Mouse (Mus musculus): Measurements from ENCODE around the gene Bcar1. TPM values are rescaled to one million over a fixed set of nuclear protein-coding genes. Genes with fewer than 3 reads are reported as not detected.

The Bcar1 gene
- total RNA-seq, 2 experiments from 2014 or later = 47.5 to 53.7 TPM

GRCm38 (mm10) chr8:111700740-111701139 lies 42.9 kb downstream of the Bcar1 start:
- intact Hi-C loops (cut with DNase I) = no loop called here
- no peak for DNase-seq (ENCODE audit: low spot score in 2 of 2)

- DNase-seq (ENCODE audit: low spot score in 2 of 2) = no peak
- intact Hi-C loops (cut with DNase I) = no loop called here
These were observed 43.4 kb downstream of the Bcar1 start for GRCm38 (mm10) chr8:111700201-111700600.

- no peak for DNase-seq (ENCODE audit: low spot score in 2 of 2)
- intact Hi-C loops (cut with DNase I) = no loop called here
These were observed 44.6 kb downstream of the Bcar1 start for GRCm38 (mm10) chr8:111699035-111699434.

- intact Hi-C loops (cut with DNase I) = no loop called here
These were observed 46.0 kb downstream of the Bcar1 start for GRCm38 (mm10) chr8:111697655-111698054.

GRCm38 (mm10) chr8:111695441-111695840 lies 48.2 kb downstream of the Bcar1 start:
- intact Hi-C loops (cut with DNase I) = no loop called here
- no peak for DNase-seq (ENCODE audit: low spot score in 2 of 2)

More at GRCm38 (mm10) chr8:111697655-111698054, 46.0 kb downstream of the Bcar1 start:
- DNase-seq (ENCODE audit: low spot score in 2 of 2) = no peak

- DNase-seq (ENCODE audit: low spot score in 2 of 2) = no peak
- intact Hi-C loops (cut with DNase I) = no loop called here
These were observed 50.3 kb downstream of the Bcar1 start for GRCm38 (mm10) chr8:111693261-111693741.

- no peak for DNase-seq (ENCODE audit: low spot score in 2 of 2)
- intact Hi-C loops (cut with DNase I) = no loop called here
These were observed 52.6 kb downstream of the Bcar1 start, which contains the start of gene Ctrb1 for GRCm38 (mm10) chr8:111690960-111691445. Gene Ctrb1 (minus strand): TSS chr8:111691010.

- no peak for DNase-seq (ENCODE audit: low spot score in 2 of 2)
- intact Hi-C loops (cut with DNase I) = no loop called here
These were observed 56.7 kb downstream of the Bcar1 start for GRCm38 (mm10) chr8:111686881-111687280.

- intact Hi-C loops (cut with DNase I) = no loop called here
- no peak for DNase-seq (ENCODE audit: low spot score in 2 of 2)
These were observed 61.1 kb downstream of the Bcar1 start for GRCm38 (mm10) chr8:111682521-111682920.

- intact Hi-C loops (cut with DNase I) = no loop called here
- DNase-seq (ENCODE audit: low spot score in 2 of 2) = no peak
These were observed 62.5 kb downstream of the Bcar1 start for GRCm38 (mm10) chr8:111681153-111681552.

GRCm38 (mm10) chr8:111680423-111681028 lies 63.1 kb downstream of the Bcar1 start:
- peak in 1 of 2 experiments; percentile 21 for DNase-seq (ENCODE audit: low spot score in 2 of 2)

GRCm38 (mm10) chr8:111678848-111679247 lies 64.8 kb downstream of the Bcar1 start:
- intact Hi-C loops (cut with DNase I) = loop anchor here (5.0 kb wide), 2 partner anchors 133 to 148 kb away; no protein-coding TSS in a partner anchor
- DNase-seq (ENCODE audit: low spot score in 2 of 2) = peak; percentile 64 to 75

More at GRCm38 (mm10) chr8:111680423-111681028, 63.1 kb downstream of the Bcar1 start:
- intact Hi-C loops (cut with DNase I) = loop anchor here (1.0 kb wide), 1 partner anchor 68 kb away; no protein-coding TSS in a partner anchor

- DNase-seq (ENCODE audit: low spot score in 2 of 2) = peak; percentile 65 to 78
- intact Hi-C loops (cut with DNase I) = loop anchor here (5.0 kb wide), 2 partner anchors 134 to 149 kb away; no protein-coding TSS in a partner anchor
These were observed 65.5 kb downstream of the Bcar1 start for GRCm38 (mm10) chr8:111678111-111678510.

- DNase-seq (ENCODE audit: low spot score in 2 of 2) = no peak
- intact Hi-C loops (cut with DNase I) = loop anchor here (5.0 kb wide), 2 partner anchors 136 to 151 kb away; no protein-coding TSS in a partner anchor
These were observed 67.4 kb downstream of the Bcar1 start for GRCm38 (mm10) chr8:111676237-111676636.

GRCm38 (mm10) chr8:111666751-111667150 lies 76.9 kb downstream of the Bcar1 start:
- intact Hi-C loops (cut with DNase I) = no loop called here

GRCm38 (mm10) chr8:111662473-111662872 lies 81.1 kb downstream of the Bcar1 start:
- DNase-seq (ENCODE audit: low spot score in 2 of 2) = peak; percentile 71 to 79
- intact Hi-C loops (cut with DNase I) = no loop called here

More at GRCm38 (mm10) chr8:111666751-111667150, 76.9 kb downstream of the Bcar1 start:
- DNase-seq (ENCODE audit: low spot score in 2 of 2) = no peak

Small RNAs within 50 kb of the gene (microRNA-seq; reads per million reads assigned to microRNA genes)
- gene Mir7076 = 0 reads per million in 2 experiments

Other genes starting within 250 kb of the Bcar1 start
- gene Wdr59, start 221.7 kb downstream of the Bcar1 start, total RNA-seq (2021) = 10 to 100 TPM; 19.4 to 20.5 TPM
- gene Znrf1, start 207.7 kb downstream of the Bcar1 start, total RNA-seq (2021) = 100 to 1,000 TPM; 157 to 170 TPM
- 1 to 10 TPM; 3.2 to 5.4 TPM for gene Ldhd, start 113.4 kb downstream of the Bcar1 start, total RNA-seq (2021)
- gene Zfp1, start 100.4 kb downstream of the Bcar1 start, total RNA-seq (2021) = 10 to 100 TPM; 19.9 to 20.3 TPM
- not detected for gene Ctrb1, start 52.8 kb downstream of the Bcar1 start, total RNA-seq (2021)
- 10 to 100 TPM; 79.4 to 83.6 TPM for gene Cfdp1, start 110.5 kb upstream of the Bcar1 start, total RNA-seq (2021)
- gene Tmem170, start 132.9 kb upstream of the Bcar1 start, total RNA-seq (2021) = 1 to 10 TPM; 2.8 to 3.3 TPM
- under 1 TPM; 0.62 to 0.85 TPM for gene Chst5, start 166.6 kb upstream of the Bcar1 start, total RNA-seq (2021)
- 10 to 100 TPM in 1 of 2 experiments, 1 to 10 TPM in 1; 9.8 to 10.6 TPM for gene Tmem231, start 190.1 kb upstream of the Bcar1 start, total RNA-seq (2021)
- 100 to 1,000 TPM; 200 to 212 TPM for gene Gabarapl2, start 196.9 kb upstream of the Bcar1 start, total RNA-seq (2021)
- 1 to 10 TPM; 4.8 to 5.2 TPM for gene Adat1, start 248.5 kb upstream of the Bcar1 start, total RNA-seq (2021)